Mouse (Mus musculus): ENCODE data around the gene Ubl7. TPM values are rescaled to one million over a fixed set of nuclear protein-coding genes. Genes with fewer than 3 reads are reported as not detected.

Gene Ubl7
- total and polyA plus RNA-seq, 3 experiments, result 24.7 to 81.1 (median 37.3) TPM

DNA sequence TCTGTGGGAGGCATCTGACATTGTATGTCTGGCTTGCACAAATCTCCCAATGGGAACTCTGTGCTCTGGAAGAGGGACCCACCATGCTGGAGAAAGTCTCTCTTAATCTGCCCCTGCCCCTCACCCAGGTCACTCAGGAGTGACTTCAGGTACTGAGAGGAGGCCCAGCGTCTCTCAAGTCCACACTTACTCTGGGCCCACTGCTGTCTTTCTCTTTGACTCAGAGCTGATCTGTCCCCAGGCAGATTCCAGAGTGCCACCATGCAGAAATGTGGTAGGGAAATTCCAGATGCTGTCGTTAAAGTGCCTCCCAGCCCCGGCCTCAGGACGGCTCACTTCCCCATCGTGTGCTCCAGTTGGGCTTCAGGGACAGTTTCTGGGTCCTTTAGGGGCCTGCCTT lies 63.4 kb downstream of the Ubl7 start (continued):
- TF ChIP-seq MAX (IDR thresholded peaks at IDR 0.05; ENCODE audit: low read length) (peak; percentile 82), ELF1 (IDR thresholded peaks at IDR 0.05; ENCODE audit: low read depth, low read length) (no peak; the same call in 1 of the 2 replicates), CHD2 (IDR thresholded peaks at IDR 0.05; ENCODE audit: low read length) (peak; percentile 94), JUND (conservative IDR thresholded peaks at IDR 0.05; ENCODE audit: low read depth, low read length) (peak; percentile 84), CHD1 (IDR thresholded peaks at IDR 0.05; ENCODE audit: low read depth, low read length) (0 out of 2 replicates have a peak, but pooled peaks have one; percentile 78)

DNA sequence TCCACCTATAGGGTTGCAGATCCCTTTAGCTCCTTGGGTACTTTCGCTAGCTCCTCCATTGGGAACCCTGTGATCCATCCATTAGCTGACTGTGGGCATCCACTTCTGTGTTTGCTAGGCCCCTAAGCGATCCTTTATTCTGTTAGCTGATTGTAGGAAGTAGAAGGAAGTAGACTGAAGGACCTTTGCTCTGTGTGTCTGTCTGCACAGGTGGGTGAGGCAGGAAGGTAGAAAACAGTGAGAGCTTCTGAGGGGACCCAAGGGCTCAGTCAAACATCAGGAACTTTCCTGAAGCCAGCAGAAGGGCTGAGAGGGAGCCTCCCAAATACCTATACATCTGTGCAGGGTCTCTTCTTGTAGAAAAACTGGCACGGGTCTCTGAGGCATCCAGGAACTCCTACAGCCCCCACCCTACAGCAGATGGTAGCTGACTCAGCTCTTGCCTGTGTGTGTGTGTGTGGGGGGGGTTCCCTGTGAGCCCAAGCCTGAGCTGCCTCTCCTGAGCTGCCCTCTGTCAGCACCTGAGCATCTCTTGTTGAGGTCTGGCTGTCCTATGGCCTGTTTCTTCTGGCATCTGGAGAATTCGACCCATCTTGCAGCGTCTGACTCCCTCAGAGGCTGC lies 64.5 kb downstream of the Ubl7 start:
- in situ Hi-C loops (cut with MboI; ENCODE audit: low pct_ligation_motif_present, low pct_unique_long_range_greater_than_20kb, low sequenced_read_pairs) (no loop called here), dilution Hi-C loops (cut with MboI; ENCODE audit: extremely low pct_ligation_motif_present, extremely low pct_unique_long_range_greater_than_20kb, low sequenced_read_pairs) (no loop called here)
- H3K27ac ChIP-seq (ENCODE audit: insufficient read depth, low read depth), result peak overlapping the region; percentile 84
- H3K79me2 ChIP-seq (replicated peaks; ENCODE audit: control insufficient read depth, extremely low read depth, insufficient read depth, poor library complexity, severe bottlenecking), result 0 out of 2 replicates have a peak, but pooled peaks cover 2% of the 10 kb centered on the region
- H3K36me3 ChIP-seq (replicated peaks in 1 of 2; ENCODE audit: control insufficient read depth in 1 of 2, insufficient read depth in 1 of 2, low read length in 1 of 2), result no peaks in the 10 kb centered on the region
- no peak for DNase-seq (ENCODE audit: extremely low read depth)
- peak overlapping the region; percentile 11; the same call in 1 of the 2 replicates for H3K4me2 ChIP-seq (ENCODE audit: insufficient read depth, low read depth, poor library complexity, severe bottlenecking)
- no peak overlapping the region for H3K4me3 ChIP-seq (replicated peaks in 1 of 3; ENCODE audit: low read depth in 2 of 3, low read length in 2 of 3, poor library complexity in 1 of 3)
- H3K27me3 ChIP-seq (replicated peaks), result no peaks in the 10 kb centered on the region
- peak overlapping the region; percentile 29 for H3K9ac ChIP-seq (ENCODE audit: insufficient read depth, low read depth)
- peaks cover 62 to 97% of the 10 kb centered on the region in 2 experiments for H3K4me1 ChIP-seq (ENCODE audit: control insufficient read depth in 1 of 2, insufficient read depth in 2 of 2)
- peak; percentile 66; the same call in 1 of the 2 replicates for TF ChIP-seq BHLHE40 (IDR thresholded peaks at IDR 0.05; ENCODE audit: low read depth, low read length)
- TF ChIP-seq TCF12 (IDR thresholded peaks at IDR 0.05; ENCODE audit: low read depth, low read length), result peak; percentile 37; the same call in 1 of the 2 replicates
- no peak for TF ChIP-seq SMC3 (IDR thresholded peaks at IDR 0.05; ENCODE audit: low read depth, low read length)
- TF ChIP-seq CHD1 (IDR thresholded peaks at IDR 0.05; ENCODE audit: low read depth, low read length), result no peak
- TF ChIP-seq ELF1 (IDR thresholded peaks at IDR 0.05; ENCODE audit: low read depth, low read length), result peak; percentile 21; the same call in 1 of the 2 replicates
- no peak for TF ChIP-seq PAX5 (IDR thresholded peaks at IDR 0.05; ENCODE audit: low read length)
- peak; percentile 75; the same call in 1 of the 2 replicates for TF ChIP-seq MAZ (IDR thresholded peaks at IDR 0.05; ENCODE audit: low read depth, low read length)
- TF ChIP-seq RCOR1 (conservative IDR thresholded peaks at IDR 0.05; ENCODE audit: low read depth, low read length), result no peak
- TF ChIP-seq ETS1 (conservative IDR thresholded peaks at IDR 0.05; ENCODE audit: low read depth, low read length), result peak; percentile 55
- no peak for TF ChIP-seq MEF2A (IDR thresholded peaks at IDR 0.05; ENCODE audit: borderline replicate concordance, low read depth, low read length)
- peak; percentile 89 for TF ChIP-seq MAFK (IDR thresholded peaks at IDR 0.05; ENCODE audit: insufficient replicate concordance, low read length)
- no peak for TF ChIP-seq TBP (conservative IDR thresholded peaks at IDR 0.05; ENCODE audit: low read depth, low read length)
- TF ChIP-seq MXI1 (IDR thresholded peaks at IDR 0.05; ENCODE audit: low read depth, low read length), result no peak
- peaks cover 12% of the 10 kb centered on the region for H3K9me3 ChIP-seq (replicated peaks; ENCODE audit: low read length)

DNA sequence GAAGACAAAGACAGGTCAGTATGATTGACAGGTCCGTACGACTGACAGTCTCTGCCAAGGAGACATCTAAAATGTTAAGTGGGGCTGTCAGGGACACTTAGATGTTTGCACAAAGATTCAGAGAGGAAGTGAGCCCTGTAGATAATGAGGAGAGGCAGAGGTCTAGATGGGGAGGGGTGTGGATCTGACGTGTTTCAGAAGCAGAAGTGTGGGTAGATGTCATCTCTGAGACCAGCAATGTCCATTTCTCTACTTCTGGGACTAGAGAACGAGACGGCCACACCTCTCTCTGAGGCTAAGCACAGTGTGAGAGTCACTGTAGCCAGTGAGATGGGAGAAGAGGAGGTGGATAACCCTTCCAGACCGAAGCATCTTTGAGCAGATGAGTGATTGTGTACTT lies 67.2 kb downstream of the Ubl7 start:
- Histone ChIP-seq H3K4me2 (ENCODE audit: insufficient read depth, low read depth, poor library complexity, severe bottlenecking) (peak overlapping the region; percentile 35), H3K36me3 (replicated peaks in 1 of 2; ENCODE audit: control insufficient read depth in 1 of 2, insufficient read depth in 1 of 2, low read length in 1 of 2) (no peaks in the 10 kb centered on the region), H3K9me3 (replicated peaks; ENCODE audit: low read length) (peaks cover 12% of the 10 kb centered on the region), H3K27me3 (replicated peaks) (no peaks in the 10 kb centered on the region), H3K27ac (ENCODE audit: insufficient read depth, low read depth) (peak overlapping the region; percentile 99), H3K4me1 (ENCODE audit: control insufficient read depth in 1 of 2, insufficient read depth in 2 of 2) (peaks cover 46 to 83% of the 10 kb centered on the region in 2 experiments), H3K9ac (ENCODE audit: insufficient read depth, low read depth) (peak overlapping the region; percentile 64), H3K4me3 (replicated peaks in 1 of 3; ENCODE audit: low read depth in 2 of 3, low read length in 2 of 3, poor library complexity in 1 of 3) (peak overlapping the region in 2 of 3 experiments; percentile 10 to 25), H3K79me2 (replicated peaks; ENCODE audit: control insufficient read depth, extremely low read depth, insufficient read depth, poor library complexity, severe bottlenecking) (0 out of 2 replicates have a peak, but pooled peaks cover 2% of the 10 kb centered on the region)
- dilution Hi-C loops (cut with MboI; ENCODE audit: extremely low pct_ligation_motif_present, extremely low pct_unique_long_range_greater_than_20kb, low sequenced_read_pairs) (no loop called here), in situ Hi-C loops (cut with MboI; ENCODE audit: low pct_ligation_motif_present, low pct_unique_long_range_greater_than_20kb, low sequenced_read_pairs) (no loop called here)
- peak; percentile 84 for DNase-seq (ENCODE audit: extremely low read depth)
- TF ChIP-seq IRF4 (IDR thresholded peaks at IDR 0.05; ENCODE audit: low read depth, low read length), result peak; percentile 85
- peak; percentile 73 for TF ChIP-seq SIN3A (IDR thresholded peaks at IDR 0.05; ENCODE audit: low read length)
- peak; percentile 74 for TF ChIP-seq MAZ (IDR thresholded peaks at IDR 0.05; ENCODE audit: low read depth, low read length)
- no peak for TF ChIP-seq NRF1 (IDR thresholded peaks at IDR 0.05; ENCODE audit: low read depth, low read length)
- no peak for TF ChIP-seq SMC3 (IDR thresholded peaks at IDR 0.05; ENCODE audit: low read depth, low read length)
- peak; percentile 58; the same call in 1 of the 2 replicates for TF ChIP-seq MXI1 (IDR thresholded peaks at IDR 0.05; ENCODE audit: low read depth, low read length)
- TF ChIP-seq ZC3H11A (IDR thresholded peaks at IDR 0.05; ENCODE audit: low read depth, low read length), result no peak
- peak; percentile 67 for TF ChIP-seq BHLHE40 (IDR thresholded peaks at IDR 0.05; ENCODE audit: low read depth, low read length)
- no peak for TF ChIP-seq CHD1 (IDR thresholded peaks at IDR 0.05; ENCODE audit: low read depth, low read length)
- no peak for TF ChIP-seq MAFK (IDR thresholded peaks at IDR 0.05; ENCODE audit: insufficient replicate concordance, low read length)
- TF ChIP-seq JUND (conservative IDR thresholded peaks at IDR 0.05; ENCODE audit: low read depth, low read length), result peak; percentile 50; the same call in 1 of the 2 replicates
- TF ChIP-seq EP300 (IDR thresholded peaks at IDR 0.05; ENCODE audit: low read length), result peak; percentile 78
- TF ChIP-seq CTCF (conservative IDR thresholded peaks at IDR 0.05 in 1 of 2, IDR thresholded peaks at IDR 0.05 in 1 of 2; ENCODE audit: low read depth in 2 of 2, low read length in 2 of 2), result no peak
- TF ChIP-seq TBP (conservative IDR thresholded peaks at IDR 0.05; ENCODE audit: low read depth, low read length), result peak; percentile 65; the same call in 1 of the 2 replicates
- no peak for TF ChIP-seq E2F4 (IDR thresholded peaks at IDR 0.05; ENCODE audit: insufficient replicate concordance, low read depth, low read length)
- 0 out of 2 replicates have a peak, but pooled peaks have one; percentile 10 for TF ChIP-seq MAX (IDR thresholded peaks at IDR 0.05; ENCODE audit: low read length)
- peak; percentile 54 for TF ChIP-seq TCF12 (IDR thresholded peaks at IDR 0.05; ENCODE audit: low read depth, low read length)
- TF ChIP-seq POLR2A (IDR thresholded peaks at IDR 0.05; ENCODE audit: low read depth, low read length), result peak; percentile 62
- no peak for TF ChIP-seq NELFE (IDR thresholded peaks at IDR 0.05; ENCODE audit: low read depth, low read length)
- TF ChIP-seq ZKSCAN1 (IDR thresholded peaks at IDR 0.05; ENCODE audit: borderline replicate concordance, low read depth, low read length), result no peak
- no peak for TF ChIP-seq PAX5 (IDR thresholded peaks at IDR 0.05; ENCODE audit: low read length)
